Mouse (Mus musculus): ENCODE results near the gene Nhlrc3.
A peak's percentile ranks its signal among the peaks of the same experiment; 100 is the strongest.

The Nhlrc3 gene

GRCm38 (mm10) chr3:53463046-53463764 is at the start of gene Nhlrc3, which contains the start of gene Proser1:
TSS of gene Nhlrc3 (minus strand) at chr3:53463332.
TSS of gene Proser1 (plus strand) at chr3:53463666.
- DNase-seq (ENCODE audit: low spot score) = peak; percentile 93

- DNase-seq (ENCODE audit: low spot score) = no peak
Measured at GRCm38 (mm10) chr3:53502428-53502827, 39.3 kb upstream of the Nhlrc3 start.

GRCm38 (mm10) chr3:53498351-53498905 is 35.3 kb upstream of the Nhlrc3 start:
- no peak for DNase-seq (ENCODE audit: low spot score)

GRCm38 (mm10) chr3:53488353-53488752 is 25.2 kb upstream of the Nhlrc3 start, which contains the start of gene Stoml3:
TSS of gene Stoml3 (plus strand) at chr3:53488653.
- no peak for DNase-seq (ENCODE audit: low spot score)

GRCm38 (mm10) chr3:53486996-53487576 is 24.0 kb upstream of the Nhlrc3 start:
- DNase-seq (ENCODE audit: low spot score) = no peak

- no peak for DNase-seq (ENCODE audit: low spot score)
Measured at GRCm38 (mm10) chr3:53486561-53486960, 23.4 kb upstream of the Nhlrc3 start.

- no peak for DNase-seq (ENCODE audit: low spot score)
Measured at GRCm38 (mm10) chr3:53483414-53484059, 20.4 kb upstream of the Nhlrc3 start.

- DNase-seq (ENCODE audit: low spot score) = no peak
Measured at GRCm38 (mm10) chr3:53478419-53479046, 15.4 kb upstream of the Nhlrc3 start.

GRCm38 (mm10) chr3:53477468-53477867 is 14.3 kb upstream of the Nhlrc3 start:
- no peak for DNase-seq (ENCODE audit: low spot score)

GRCm38 (mm10) chr3:53475889-53476288 is 12.8 kb upstream of the Nhlrc3 start:
- DNase-seq (ENCODE audit: low spot score) = no peak

GRCm38 (mm10) chr3:53474179-53474578 is 11.0 kb upstream of the Nhlrc3 start:
- DNase-seq (ENCODE audit: low spot score) = no peak

GRCm38 (mm10) chr3:53472061-53472460 is 8.9 kb upstream of the Nhlrc3 start:
- DNase-seq (ENCODE audit: low spot score) = no peak

- DNase-seq (ENCODE audit: low spot score) = no peak
Measured at GRCm38 (mm10) chr3:53469650-53470049, 6.5 kb upstream of the Nhlrc3 start.

GRCm38 (mm10) chr3:53467356-53467755 is 4.2 kb upstream of the Nhlrc3 start:
- no peak for DNase-seq (ENCODE audit: low spot score)

- no peak for DNase-seq (ENCODE audit: low spot score)
Measured at GRCm38 (mm10) chr3:53466481-53466880, 3.3 kb upstream of the Nhlrc3 start.

GRCm38 (mm10) chr3:53465330-53465729 is 2.2 kb upstream of the Nhlrc3 start:
- no peak for DNase-seq (ENCODE audit: low spot score)

GRCm38 (mm10) chr3:53464146-53464698 is 1.1 kb upstream of the Nhlrc3 start:
- DNase-seq (ENCODE audit: low spot score) = no peak

- no peak for DNase-seq (ENCODE audit: low spot score)
Measured at GRCm38 (mm10) chr3:53463765-53464114, 608 bp upstream of the Nhlrc3 start.

- DNase-seq (ENCODE audit: low spot score) = no peak
Measured at GRCm38 (mm10) chr3:53462701-53463045, 459 bp downstream of the Nhlrc3 start.

GRCm38 (mm10) chr3:53460106-53460505 is 3.0 kb downstream of the Nhlrc3 start:
- no peak for DNase-seq (ENCODE audit: low spot score)

GRCm38 (mm10) chr3:53457750-53458149 is 5.4 kb downstream of the Nhlrc3 start:
- no peak for DNase-seq (ENCODE audit: low spot score)

GRCm38 (mm10) chr3:53454984-53455383 is 8.1 kb downstream of the Nhlrc3 start:
- DNase-seq (ENCODE audit: low spot score) = no peak
